Mouse (Mus musculus) telencephalon, adult 2 months (tissue): ENCODE results near the gene Rnf151.
A peak's percentile ranks its signal among the peaks of the same experiment; 100 is the strongest.

Source experiments
- DNase-seq: peaks from one replicate; pipeline ENCODE4 v3.0.0-alpha.2; 2011; ENCODE audit warnings: low read depth, low spot score

The Rnf151 gene

GRCm38 (mm10) chr17:24717943-24718342 lies at the start of gene Rnf151, which contains the start of gene Rps2:
Gene Rnf151, minus strand, starts transcription at chr17:24718063.
Gene Rps2, plus strand, starts transcription at chr17:24718116.
- DNase-seq, result no peak

- DNase-seq, result no peak
Observed at GRCm38 (mm10) chr17:24766266-24766875, 48.5 kb upstream of the Rnf151 start.

GRCm38 (mm10) chr17:24765016-24765905 lies 47.4 kb upstream of the Rnf151 start:
- DNase-seq, result no peak

- no peak for DNase-seq
Observed at GRCm38 (mm10) chr17:24761121-24761520, 43.3 kb upstream of the Rnf151 start.

- no peak for DNase-seq
Observed at GRCm38 (mm10) chr17:24757394-24757793, 39.5 kb upstream of the Rnf151 start.

- no peak for DNase-seq
Observed at GRCm38 (mm10) chr17:24752415-24753394, 34.8 kb upstream of the Rnf151 start, which contains the start of gene Hs3st6. Gene Hs3st6, plus strand, starts transcription at chr17:24752988.

GRCm38 (mm10) chr17:24751528-24751927 lies 33.7 kb upstream of the Rnf151 start:
- no peak for DNase-seq

- no peak for DNase-seq
Observed at GRCm38 (mm10) chr17:24746986-24747385, 29.1 kb upstream of the Rnf151 start.

- peak; percentile 79 for DNase-seq
Observed at GRCm38 (mm10) chr17:24745526-24746497, 27.9 kb upstream of the Rnf151 start.

GRCm38 (mm10) chr17:24744381-24744780 lies 26.5 kb upstream of the Rnf151 start:
- DNase-seq, result no peak

- DNase-seq, result no peak
Observed at GRCm38 (mm10) chr17:24743896-24744295, 26.0 kb upstream of the Rnf151 start.

GRCm38 (mm10) chr17:24742307-24742706 lies 24.4 kb upstream of the Rnf151 start:
- DNase-seq, result no peak

GRCm38 (mm10) chr17:24739926-24740325 lies 22.1 kb upstream of the Rnf151 start:
- DNase-seq, result no peak

GRCm38 (mm10) chr17:24738238-24738637 lies 20.4 kb upstream of the Rnf151 start:
- no peak for DNase-seq

- DNase-seq, result no peak
Observed at GRCm38 (mm10) chr17:24737135-24737810, 19.4 kb upstream of the Rnf151 start.

- DNase-seq, result peak; percentile 96
Observed at GRCm38 (mm10) chr17:24736330-24737051, 18.6 kb upstream of the Rnf151 start, which contains the start of gene Msrb1. Gene Msrb1, plus strand, starts transcription at chr17:24736642.

GRCm38 (mm10) chr17:24735446-24735845 lies 17.6 kb upstream of the Rnf151 start:
- DNase-seq, result no peak

GRCm38 (mm10) chr17:24734513-24734912 lies 16.6 kb upstream of the Rnf151 start:
- no peak for DNase-seq

- no peak for DNase-seq
Observed at GRCm38 (mm10) chr17:24733434-24734050, 15.7 kb upstream of the Rnf151 start.
